Mouse (Mus musculus): ENCODE measurements around the gene Rps26. TPM values are rescaled to one million over a fixed set of nuclear protein-coding genes. Genes with fewer than 3 reads are reported as not detected.
"Not testable (repeated sequence)": the region's sequence is repeated elsewhere in the genome, so short reads cannot be mapped to it uniquely, and the experiment has no call there.

Gene Rps26
- polyA plus RNA-seq, 1 experiment from 2014 or later = 429 TPM

- H3K4me1 ChIP-seq; H3K9me3 ChIP-seq; H3K27ac ChIP-seq; DNase-seq (ENCODE audit: low spot score); H3K4me3 ChIP-seq; H3K36me3 ChIP-seq; H3K27me3 ChIP-seq (ENCODE audit: insufficient read depth, poor library complexity, severe bottlenecking): not testable (repeated sequence)
- WGBS = 76% methylated on average over 6 of the region's 7 CpGs
Observed at GRCm38 (mm10) chr10:128615798-128616448, 10.6 kb downstream of the Rps26 start.

- DNase-seq (ENCODE audit: low spot score) = no peak
- no peaks in the 10 kb centered on the region for H3K9me3 ChIP-seq
- H3K36me3 ChIP-seq = no peaks in the 10 kb centered on the region
- H3K27me3 ChIP-seq (ENCODE audit: insufficient read depth, poor library complexity, severe bottlenecking) = no peaks in the 10 kb centered on the region; the same call in 1 of the 2 replicates
- 0 out of 2 replicates have a peak, but pooled peaks cover 5% of the 10 kb centered on the region for H3K4me1 ChIP-seq
- no peak overlapping the region for H3K27ac ChIP-seq
- WGBS = 64% methylated on average over 3 of the region's 3 CpGs
- no peak overlapping the region for H3K4me3 ChIP-seq
Observed at GRCm38 (mm10) chr10:128614934-128615333, 11.6 kb downstream of the Rps26 start.

- not testable (repeated sequence) for H3K4me3 ChIP-seq; H3K36me3 ChIP-seq; DNase-seq (ENCODE audit: low spot score); H3K9me3 ChIP-seq; H3K27ac ChIP-seq; H3K4me1 ChIP-seq; H3K27me3 ChIP-seq (ENCODE audit: insufficient read depth, poor library complexity, severe bottlenecking)
- WGBS = 71% methylated on average over 4 of the region's 4 CpGs
Observed at GRCm38 (mm10) chr10:128613820-128614219, 12.7 kb downstream of the Rps26 start.

GRCm38 (mm10) chr10:128613154-128613440 is 13.4 kb downstream of the Rps26 start:
- H3K36me3 ChIP-seq = no peaks in the 10 kb centered on the region
- WGBS = 41% methylated on average over 6 of the region's 6 CpGs
- no peaks in the 10 kb centered on the region for H3K9me3 ChIP-seq
- H3K27me3 ChIP-seq (ENCODE audit: insufficient read depth, poor library complexity, severe bottlenecking) = no peaks in the 10 kb centered on the region; the same call in 1 of the 2 replicates
- DNase-seq (ENCODE audit: low spot score) = no peak
- no peak overlapping the region for H3K4me3 ChIP-seq
- 0 out of 2 replicates have a peak, but pooled peaks cover 5% of the 10 kb centered on the region for H3K4me1 ChIP-seq
- H3K27ac ChIP-seq = no peak overlapping the region

GRCm38 (mm10) chr10:128612433-128613153 is 14.0 kb downstream of the Rps26 start:
- DNase-seq (ENCODE audit: low spot score) = peak; percentile 89
- Histone ChIP-seq H3K27me3 (ENCODE audit: insufficient read depth, poor library complexity, severe bottlenecking) (no peaks in the 10 kb centered on the region; the same call in 1 of the 2 replicates), H3K4me1 (0 out of 2 replicates have a peak, but pooled peaks cover 5% of the 10 kb centered on the region), H3K36me3 (no peaks in the 10 kb centered on the region), H3K27ac (no peak overlapping the region), H3K4me3 (peak overlapping the region; percentile 8), H3K9me3 (no peaks in the 10 kb centered on the region)
- 15% methylated on average over 16 of the region's 16 CpGs for WGBS

GRCm38 (mm10) chr10:128606483-128606882 is 20.1 kb downstream of the Rps26 start:
- Histone ChIP-seq H3K36me3 (no peaks in the 10 kb centered on the region), H3K4me1 (peaks cover 18% of the 10 kb centered on the region), H3K27ac (no peak overlapping the region), H3K27me3 (ENCODE audit: insufficient read depth, poor library complexity, severe bottlenecking) (no peaks in the 10 kb centered on the region), H3K4me3 (no peak overlapping the region), H3K9me3 (no peaks in the 10 kb centered on the region)
- no peak for DNase-seq (ENCODE audit: low spot score)
- 38% methylated on average over 2 of the region's 2 CpGs for WGBS

- H3K4me1 ChIP-seq = peaks cover 13% of the 10 kb centered on the region
- 76% methylated on average over 4 of the region's 4 CpGs for WGBS
- no peaks in the 10 kb centered on the region for H3K9me3 ChIP-seq
- no peaks in the 10 kb centered on the region for H3K27me3 ChIP-seq (ENCODE audit: insufficient read depth, poor library complexity, severe bottlenecking)
- no peak for DNase-seq (ENCODE audit: low spot score)
- H3K4me3 ChIP-seq = no peak overlapping the region
- no peaks in the 10 kb centered on the region for H3K36me3 ChIP-seq
- H3K27ac ChIP-seq = no peak overlapping the region
Observed at GRCm38 (mm10) chr10:128602470-128603128, 23.9 kb downstream of the Rps26 start.

GRCm38 (mm10) chr10:128601499-128601898 is 25.0 kb downstream of the Rps26 start:
- no peak overlapping the region for H3K27ac ChIP-seq
- H3K9me3 ChIP-seq = no peaks in the 10 kb centered on the region
- peaks cover 12% of the 10 kb centered on the region for H3K4me1 ChIP-seq
- no peaks in the 10 kb centered on the region for H3K27me3 ChIP-seq (ENCODE audit: insufficient read depth, poor library complexity, severe bottlenecking)
- H3K36me3 ChIP-seq = no peaks in the 10 kb centered on the region
- 89% methylated on average over 1 of the region's 1 CpGs for WGBS
- DNase-seq (ENCODE audit: low spot score) = no peak
- H3K4me3 ChIP-seq = no peak overlapping the region

GRCm38 (mm10) chr10:128598476-128598875 is 28.1 kb downstream of the Rps26 start:
- Histone ChIP-seq H3K4me1 (no peaks in the 10 kb centered on the region), H3K27ac (no peak overlapping the region), H3K9me3 (no peaks in the 10 kb centered on the region), H3K36me3 (no peaks in the 10 kb centered on the region), H3K27me3 (ENCODE audit: insufficient read depth, poor library complexity, severe bottlenecking) (no peaks in the 10 kb centered on the region), H3K4me3 (no peak overlapping the region)
- no peak for DNase-seq (ENCODE audit: low spot score)
- 72% methylated on average over 2 of the region's 2 CpGs for WGBS

- DNase-seq (ENCODE audit: low spot score) = no peak
- Histone ChIP-seq H3K27me3 (ENCODE audit: insufficient read depth, poor library complexity, severe bottlenecking) (peaks cover 19% of the 10 kb centered on the region), H3K4me1 (peaks cover 24% of the 10 kb centered on the region), H3K4me3 (no peak overlapping the region), H3K9me3 (no peaks in the 10 kb centered on the region), H3K36me3 (no peaks in the 10 kb centered on the region), H3K27ac (no peak overlapping the region)
- 63% methylated on average over 5 of the region's 5 CpGs for WGBS
Observed at GRCm38 (mm10) chr10:128592797-128593196, 33.8 kb downstream of the Rps26 start.

- no peak for DNase-seq (ENCODE audit: low spot score)
- Histone ChIP-seq H3K36me3 (no peaks in the 10 kb centered on the region), H3K27ac (no peak overlapping the region), H3K4me3 (no peak overlapping the region), H3K9me3 (no peaks in the 10 kb centered on the region), H3K27me3 (ENCODE audit: insufficient read depth, poor library complexity, severe bottlenecking) (peaks cover 33% of the 10 kb centered on the region), H3K4me1 (peaks cover 34% of the 10 kb centered on the region)
- 50% methylated on average over 6 of the region's 6 CpGs for WGBS
Observed at GRCm38 (mm10) chr10:128591436-128591835, 35.1 kb downstream of the Rps26 start.

- Histone ChIP-seq H3K36me3 (no peaks in the 10 kb centered on the region), H3K4me3 (peak overlapping the region; percentile 86), H3K27me3 (ENCODE audit: insufficient read depth, poor library complexity, severe bottlenecking) (peaks cover 44% of the 10 kb centered on the region), H3K9me3 (no peaks in the 10 kb centered on the region), H3K27ac (peak overlapping the region; percentile 83), H3K4me1 (peaks cover 34% of the 10 kb centered on the region)
- WGBS = 1% methylated on average over 43 of the region's 43 CpGs
- DNase-seq (ENCODE audit: low spot score) = no peak
Observed at GRCm38 (mm10) chr10:128590193-128590690, 36.3 kb downstream of the Rps26 start.

All from heart, embryonic 10.5 days (tissue).